Mouse (Mus musculus) gastrocnemius, adult 8-10 months (tissue): Measurements from ENCODE around the gene Lrrfip2. TPM values are rescaled to one million over a fixed set of nuclear protein-coding genes. Genes with fewer than 3 reads are reported as not detected.
A peak's percentile ranks its signal among the peaks of the same experiment; 100 is the strongest.

Experiments
- DNase-seq, 2 experiments: peaks; one replicate each; pipeline ENCODE4 v3.0.0; 2022; ENCODE audit warnings: low spot score in 2 of 2
- total RNA-seq, 4 experiments: library from RNA; stranded (reverse); gene quantifications; 2 replicates each; pipeline ENCODE4 v1.2.4; 2022

The Lrrfip2 gene
- total RNA-seq, 4 experiments from 2014 or later, result 60.4 to 79.8 (median 70.3) TPM

- DNase-seq, result no peak
Observed at GRCm38 (mm10) chr9:111216424-111216823, 99.0 kb downstream of the Lrrfip2 start.

- no peak for DNase-seq
Observed at GRCm38 (mm10) chr9:111220551-111221080, 103.2 kb downstream of the Lrrfip2 start.

GRCm38 (mm10) chr9:111221580-111221979 is 104.2 kb downstream of the Lrrfip2 start:
- DNase-seq, result no peak

- no peak for DNase-seq
Observed at GRCm38 (mm10) chr9:111223406-111223805, 106.0 kb downstream of the Lrrfip2 start.

GRCm38 (mm10) chr9:111228446-111228845 is 111.1 kb downstream of the Lrrfip2 start:
- no peak for DNase-seq

GRCm38 (mm10) chr9:111234701-111235100 is 117.3 kb downstream of the Lrrfip2 start:
- DNase-seq, result no peak

GRCm38 (mm10) chr9:111237726-111238125 is 120.3 kb downstream of the Lrrfip2 start:
- no peak for DNase-seq

- no peak for DNase-seq
Observed at GRCm38 (mm10) chr9:111239821-111240220, 122.4 kb downstream of the Lrrfip2 start.

- DNase-seq, result no peak
Observed at GRCm38 (mm10) chr9:111243384-111243783, 126.0 kb downstream of the Lrrfip2 start.

GRCm38 (mm10) chr9:111245546-111245945 is 128.2 kb downstream of the Lrrfip2 start:
- no peak for DNase-seq

GRCm38 (mm10) chr9:111247682-111248246 is 130.4 kb downstream of the Lrrfip2 start:
- DNase-seq, result no peak

- no peak for DNase-seq
Observed at GRCm38 (mm10) chr9:111252161-111252869, 134.9 kb downstream of the Lrrfip2 start.

GRCm38 (mm10) chr9:111260360-111260985 is 143.1 kb downstream of the Lrrfip2 start:
- DNase-seq, result peak in 1 of 2 experiments; percentile 10

GRCm38 (mm10) chr9:111261356-111261755 is 144.0 kb downstream of the Lrrfip2 start:
- no peak for DNase-seq

GRCm38 (mm10) chr9:111267998-111268397 is 150.6 kb downstream of the Lrrfip2 start:
- DNase-seq, result no peak

- no peak for DNase-seq
Observed at GRCm38 (mm10) chr9:111270606-111271005, 153.2 kb downstream of the Lrrfip2 start.

GRCm38 (mm10) chr9:111271056-111271433 is 153.7 kb downstream of the Lrrfip2 start:
- DNase-seq, result peak in 1 of 2 experiments; percentile 12

- DNase-seq, result peak; percentile 90 to 98
Observed at GRCm38 (mm10) chr9:111271434-111272160, 154.2 kb downstream of the Lrrfip2 start, which contains the start of the genes Mlh1 and Epm2aip1. Gene Mlh1, minus strand, starts transcription at chr9:111271791. Gene Epm2aip1, plus strand, starts transcription at chr9:111271929.

- peak; percentile 11 to 22 for DNase-seq
Observed at GRCm38 (mm10) chr9:111272356-111272755, 155.0 kb downstream of the Lrrfip2 start.

GRCm38 (mm10) chr9:111272996-111273785 is 155.8 kb downstream of the Lrrfip2 start:
- no peak for DNase-seq

- DNase-seq, result no peak
Observed at GRCm38 (mm10) chr9:111273958-111274357, 156.6 kb downstream of the Lrrfip2 start.
